Mouse (Mus musculus) liver, embryonic 12.5 days (tissue): ENCODE data around the gene Acvr1. TPM values are rescaled to one million over a fixed set of nuclear protein-coding genes. Genes with fewer than 3 reads are reported as not detected.

Experiments
- ATAC-seq: fragments of 200-750 bp; cut with Nextera tagmentation; 2 replicates; pipeline ENCODE4 v1.8.0; 2017; ENCODE audit warnings: moderate number of reproducible peaks, mild to moderate bottlenecking, moderate library complexity
- H3K27ac ChIP-seq: fragments of 300-500 bp; sonication (generic); 2 replicates; pipeline ENCODE4 v1.5.1; 2016; ENCODE audit warnings: mild to moderate bottlenecking
- H3K27me3 ChIP-seq: fragments of 300-500 bp; sonication (generic); replicated peaks from 2 replicates; pipeline ENCODE4 v1.6.1; 2016; ENCODE audit warnings: mild to moderate bottlenecking, moderate library complexity
- H3K36me3 ChIP-seq: fragments of 300-500 bp; sonication (generic); 2 replicates; pipeline ENCODE4 v1.6.1; 2016; ENCODE audit warnings: mild to moderate bottlenecking, moderate library complexity
- H3K4me1 ChIP-seq: fragments of 300-500 bp; sonication (generic); 2 replicates; pipeline ENCODE4 v1.6.1; 2016
- H3K4me2 ChIP-seq: fragments of 300-500 bp; sonication (generic); 2 replicates; pipeline ENCODE4 v1.6.1; 2016; ENCODE audit warnings: mild to moderate bottlenecking, moderate library complexity
- H3K4me3 ChIP-seq: fragments of 300-500 bp; sonication (generic); 2 replicates; pipeline ENCODE4 v1.5.1; 2016; ENCODE audit warnings: mild to moderate bottlenecking, moderate library complexity
- H3K9ac ChIP-seq: fragments of 300-500 bp; sonication (generic); 2 replicates; pipeline ENCODE4 v1.6.1; 2016; ENCODE audit warnings: mild to moderate bottlenecking, moderate library complexity
- H3K9me3 ChIP-seq: fragments of 300-500 bp; sonication (generic); replicated peaks from 2 replicates; pipeline ENCODE4 v1.6.1; 2016; ENCODE audit warnings: mild to moderate bottlenecking, moderate library complexity
- WGBS: fragments of 180-500 bp; shearing (Covaris S2); methylation state at CpG from one replicate; pipeline ENCODE4 v1.1.7; 2016; ENCODE audit not compliant: insufficient replicate concordance; 5-methylcytosine and 5-hydroxymethylcytosine counted together
- polyA plus RNA-seq: library from polyadenylated mRNA; unstranded; fragments of >200 nt; fragmentation: Nextera tagmentation; extraction: Ambion mirVana; gene quantifications from 2 replicates; pipeline ENCODE4 v1.2.1, GENCODE M21; 2016

Acvr1 gene
- polyA plus RNA-seq, 1 experiment from 2014 or later: 3.8 TPM

DNA sequence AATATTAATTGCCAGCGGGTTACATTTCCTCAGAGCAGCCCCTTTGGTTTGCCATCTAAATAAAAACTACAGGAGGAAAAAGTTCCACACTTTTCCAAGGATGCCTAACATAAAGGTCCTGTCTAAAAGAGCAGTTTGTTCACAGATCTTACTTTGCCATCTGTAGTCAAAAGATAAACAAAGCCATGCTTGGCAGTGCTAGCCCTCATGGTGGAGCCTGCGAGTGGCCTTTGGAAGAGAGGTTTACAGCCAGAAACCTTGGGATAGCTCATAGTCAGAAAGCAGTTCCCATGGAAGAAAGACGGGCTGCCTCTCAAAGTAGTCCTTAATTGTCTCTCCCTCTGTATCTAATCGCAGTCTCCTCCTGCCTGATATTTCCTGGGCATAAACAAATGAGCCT is 36.4 kb downstream of the Acvr1 start:
- no peak overlapping the region for H3K4me3 ChIP-seq
- H3K36me3 ChIP-seq: no peaks in the 10 kb centered on the region
- H3K9ac ChIP-seq: no peak overlapping the region
- peaks cover 55% of the 10 kb centered on the region for H3K4me1 ChIP-seq
- WGBS: 68% methylated on average over 4 of the region's 4 CpGs
- no peaks in the 10 kb centered on the region for H3K9me3 ChIP-seq
- no peak overlapping the region for H3K4me2 ChIP-seq
- no peaks in the 10 kb centered on the region for H3K27me3 ChIP-seq
- H3K27ac ChIP-seq: no peak overlapping the region
- ATAC-seq: no peak

DNA sequence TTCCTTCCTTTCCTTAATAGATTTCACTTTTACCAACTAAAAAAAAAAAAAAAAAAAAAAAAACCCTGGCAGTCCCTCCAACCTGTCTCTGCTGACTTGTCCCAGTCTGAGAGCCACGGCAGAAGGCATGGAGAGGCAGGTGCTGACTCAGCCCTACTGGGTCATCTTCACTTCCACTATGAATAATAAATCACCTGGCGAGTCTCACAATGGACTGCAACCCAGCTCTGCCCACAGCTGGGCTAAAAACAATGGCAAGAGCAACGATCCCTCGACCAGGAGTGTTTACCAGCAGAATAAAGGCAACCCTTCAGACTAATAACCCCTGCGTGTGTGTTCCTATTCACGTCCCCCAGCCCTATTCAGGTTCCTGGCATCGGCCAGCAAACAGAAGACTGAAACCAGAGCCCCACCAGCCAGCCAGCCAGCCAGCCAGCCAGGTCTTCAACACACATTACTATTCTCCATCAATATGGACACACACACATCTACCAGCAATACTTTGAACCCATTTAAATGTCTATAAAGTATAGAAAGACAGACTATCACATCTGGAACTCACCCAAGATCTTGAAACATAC is 37.0 kb downstream of the Acvr1 start:
- Histone ChIP-seq H3K9ac (no peak overlapping the region), H3K4me3 (no peak overlapping the region), H3K27ac (no peak overlapping the region), H3K4me1 (peaks cover 49% of the 10 kb centered on the region), H3K4me2 (no peak overlapping the region), H3K36me3 (no peaks in the 10 kb centered on the region), H3K9me3 (no peaks in the 10 kb centered on the region), H3K27me3 (no peaks in the 10 kb centered on the region)
- 58% methylated on average over 7 of the region's 7 CpGs for WGBS
- no peak for ATAC-seq

DNA sequence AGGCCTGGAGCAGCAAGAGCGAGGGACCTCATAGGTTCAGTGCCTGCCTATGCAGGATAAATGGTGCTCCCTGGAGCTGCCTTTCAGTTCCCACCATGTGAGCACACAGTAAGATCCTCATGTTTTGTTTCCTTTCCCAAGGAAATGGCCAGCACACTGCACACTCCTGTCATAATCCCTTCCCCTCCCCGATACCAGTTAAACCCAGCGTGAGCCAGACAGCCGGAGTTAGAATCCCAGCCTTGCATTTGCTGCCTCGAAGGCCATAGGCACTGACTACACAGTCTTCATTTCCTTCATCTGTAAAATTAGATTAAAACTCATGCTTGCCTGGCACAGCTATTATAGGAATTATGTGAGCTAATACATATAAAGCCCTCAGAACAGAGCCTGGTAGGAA is 37.6 kb downstream of the Acvr1 start:
- Histone ChIP-seq H3K9me3 (no peaks in the 10 kb centered on the region), H3K4me2 (no peak overlapping the region), H3K27me3 (no peaks in the 10 kb centered on the region), H3K4me1 (peaks cover 44% of the 10 kb centered on the region), H3K4me3 (no peak overlapping the region), H3K27ac (no peak overlapping the region), H3K9ac (no peak overlapping the region), H3K36me3 (no peaks in the 10 kb centered on the region)
- ATAC-seq: no peak
- WGBS: 84% methylated on average over 5 of the region's 5 CpGs

DNA sequence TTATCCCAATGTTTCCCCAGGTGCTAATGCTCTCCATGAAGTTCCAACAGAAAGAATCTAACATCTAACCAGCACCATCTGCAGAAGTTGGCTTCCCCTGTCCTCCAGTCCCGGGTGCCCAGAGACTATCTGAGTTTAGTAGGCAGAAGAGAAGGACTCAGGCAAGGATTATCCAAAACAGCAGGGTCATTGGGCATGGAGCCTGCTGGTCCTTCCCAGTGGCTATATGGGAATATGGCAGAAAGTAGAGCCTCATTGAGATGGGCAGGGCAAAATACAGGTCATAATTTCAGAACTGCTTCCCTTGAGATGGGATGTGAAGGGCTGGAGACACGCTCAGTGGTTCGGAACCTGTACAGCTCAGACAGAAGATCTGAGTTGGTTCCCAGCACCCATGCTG is 39.2 kb downstream of the Acvr1 start:
- 66% methylated on average over 3 of the region's 3 CpGs for WGBS
- Histone ChIP-seq H3K36me3 (no peaks in the 10 kb centered on the region), H3K4me1 (peaks cover 30% of the 10 kb centered on the region), H3K4me3 (no peak overlapping the region), H3K4me2 (no peak overlapping the region), H3K27me3 (no peaks in the 10 kb centered on the region), H3K27ac (no peak overlapping the region), H3K9ac (no peak overlapping the region), H3K9me3 (no peaks in the 10 kb centered on the region)
- no peak for ATAC-seq

DNA sequence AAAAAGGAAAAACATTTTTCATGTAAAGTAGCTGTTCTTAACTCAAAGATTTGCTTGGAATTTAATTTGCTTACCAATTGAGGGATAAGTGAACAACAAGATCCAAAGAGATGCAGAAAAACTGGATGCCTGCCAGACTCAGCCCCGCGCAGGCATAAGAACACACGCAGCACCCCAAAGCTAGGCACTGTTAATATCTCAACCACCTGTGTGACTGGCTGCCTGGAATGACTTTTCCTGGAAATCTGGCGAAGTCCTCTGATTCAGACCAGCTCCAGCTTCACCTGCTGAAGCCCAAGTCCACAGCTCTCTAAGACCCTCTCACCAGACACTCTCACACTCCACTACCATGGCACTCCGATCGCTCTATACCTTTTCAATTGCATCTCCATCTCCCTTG is 42.6 kb downstream of the Acvr1 start:
- WGBS: 82% methylated on average over 6 of the region's 6 CpGs
- H3K9ac ChIP-seq: no peak overlapping the region
- no peaks in the 10 kb centered on the region for H3K9me3 ChIP-seq
- no peaks in the 10 kb centered on the region for H3K27me3 ChIP-seq
- 0 out of 2 replicates have a peak, but pooled peaks cover 7% of the 10 kb centered on the region for H3K4me1 ChIP-seq
- no peak overlapping the region for H3K4me2 ChIP-seq
- no peak overlapping the region for H3K27ac ChIP-seq
- no peaks in the 10 kb centered on the region for H3K36me3 ChIP-seq
- ATAC-seq: no peak
- H3K4me3 ChIP-seq: no peak overlapping the region

DNA sequence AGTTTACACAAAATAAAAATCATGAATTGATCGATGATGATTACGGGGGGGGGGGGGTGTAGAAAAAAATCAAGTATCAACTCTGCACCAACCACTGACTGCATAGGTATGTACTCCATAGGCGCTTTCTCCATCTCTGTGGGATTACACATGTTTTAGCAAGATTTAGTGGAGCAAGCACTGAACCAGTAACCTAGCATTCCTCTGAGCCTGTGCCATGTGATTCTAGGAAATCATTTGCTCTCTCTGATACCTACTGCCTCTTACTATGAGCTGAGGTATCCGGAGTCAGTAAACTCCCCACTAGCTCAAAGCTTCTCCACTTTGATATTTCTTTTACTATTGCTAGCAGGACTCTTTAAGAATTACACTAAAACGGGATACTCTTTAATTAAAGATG is 43.1 kb downstream of the Acvr1 start:
- no peaks in the 10 kb centered on the region for H3K9me3 ChIP-seq
- no peaks in the 10 kb centered on the region for H3K27me3 ChIP-seq
- 0 out of 2 replicates have a peak, but pooled peaks cover 7% of the 10 kb centered on the region for H3K4me1 ChIP-seq
- H3K4me2 ChIP-seq: no peak overlapping the region
- H3K4me3 ChIP-seq: no peak overlapping the region
- 76% methylated on average over 5 of the region's 5 CpGs for WGBS
- H3K9ac ChIP-seq: no peak overlapping the region
- no peak overlapping the region for H3K27ac ChIP-seq
- no peaks in the 10 kb centered on the region for H3K36me3 ChIP-seq
- ATAC-seq: no peak

DNA sequence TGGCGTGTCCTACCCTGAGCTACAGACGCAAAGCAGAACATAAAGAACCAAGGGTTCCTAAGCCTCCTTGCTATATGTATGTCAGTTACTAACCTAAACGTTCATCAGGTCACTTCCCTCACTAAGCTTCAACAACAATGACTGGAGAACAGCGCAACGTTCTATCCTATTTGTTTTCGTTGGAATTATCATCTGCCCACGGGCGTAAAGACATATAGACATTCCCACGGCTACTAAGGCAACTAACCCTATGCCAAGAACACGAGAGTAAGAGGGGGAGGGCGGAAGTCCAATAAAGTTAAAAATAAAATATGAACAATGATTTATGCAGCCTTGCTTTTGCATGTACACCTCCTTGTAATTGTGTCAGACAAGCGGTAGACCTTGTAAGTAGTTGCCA is 43.9 kb downstream of the Acvr1 start:
- H3K4me2 ChIP-seq: no peak overlapping the region
- H3K27me3 ChIP-seq: no peaks in the 10 kb centered on the region
- no peak for ATAC-seq
- H3K4me3 ChIP-seq: no peak overlapping the region
- no peaks in the 10 kb centered on the region for H3K36me3 ChIP-seq
- H3K9me3 ChIP-seq: no peaks in the 10 kb centered on the region
- no peak overlapping the region for H3K27ac ChIP-seq
- 75% methylated on average over 12 of the region's 12 CpGs for WGBS
- 0 out of 2 replicates have a peak, but pooled peaks cover 7% of the 10 kb centered on the region for H3K4me1 ChIP-seq
- no peak overlapping the region for H3K9ac ChIP-seq

DNA sequence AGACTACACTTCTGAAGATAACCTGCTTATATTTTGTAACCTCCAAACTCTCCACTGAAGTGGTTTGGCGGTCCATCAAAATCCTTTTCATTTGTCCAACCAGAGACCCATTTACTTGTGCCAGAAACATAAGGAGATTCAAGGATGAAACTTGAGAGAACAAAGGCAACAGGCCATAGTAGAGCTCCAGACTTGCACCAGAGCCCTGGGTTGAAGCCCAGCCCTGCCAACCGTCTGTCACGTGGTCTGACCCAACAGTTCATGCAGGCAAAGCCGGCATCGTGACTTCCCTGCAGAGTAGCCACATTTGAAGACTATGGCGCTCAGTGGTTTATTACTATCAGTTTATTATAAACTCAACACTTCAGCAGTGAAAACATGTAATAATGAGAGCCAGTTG is 45.3 kb downstream of the Acvr1 start:
- 0 out of 2 replicates have a peak, but pooled peaks cover 7% of the 10 kb centered on the region for H3K4me1 ChIP-seq
- H3K4me2 ChIP-seq: no peak overlapping the region
- no peak overlapping the region for H3K27ac ChIP-seq
- H3K36me3 ChIP-seq: no peaks in the 10 kb centered on the region
- WGBS: 77% methylated on average over 6 of the region's 6 CpGs
- H3K27me3 ChIP-seq: no peaks in the 10 kb centered on the region
- no peak overlapping the region for H3K4me3 ChIP-seq
- ATAC-seq: no peak
- no peak overlapping the region for H3K9ac ChIP-seq
- no peaks in the 10 kb centered on the region for H3K9me3 ChIP-seq

DNA sequence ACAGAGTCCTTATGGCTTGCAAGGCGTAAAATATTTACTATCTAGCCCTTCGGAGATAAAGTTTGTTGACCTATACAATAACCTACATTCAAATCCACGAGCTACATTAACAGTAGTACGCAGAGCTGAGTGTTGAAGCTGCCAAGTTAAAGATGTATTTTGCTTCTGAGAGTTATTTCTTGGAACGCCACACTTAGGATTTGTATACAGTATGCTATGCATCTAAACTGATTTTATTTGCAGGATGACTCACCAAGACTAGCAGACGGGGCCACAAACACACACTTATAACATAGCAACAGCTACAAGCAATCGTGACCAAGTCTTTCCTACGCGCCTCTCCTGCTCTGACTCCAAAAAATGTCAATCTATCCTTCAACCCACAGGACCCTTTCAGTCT is 46.2 kb downstream of the Acvr1 start:
- Histone ChIP-seq H3K27ac (no peak overlapping the region), H3K4me1 (peaks cover 16% of the 10 kb centered on the region; the same call in 1 of the 2 replicates), H3K36me3 (no peaks in the 10 kb centered on the region), H3K27me3 (no peaks in the 10 kb centered on the region), H3K9ac (no peak overlapping the region), H3K4me2 (no peak overlapping the region), H3K4me3 (no peak overlapping the region), H3K9me3 (no peaks in the 10 kb centered on the region)
- WGBS: 70% methylated on average over 9 of the region's 9 CpGs
- no peak for ATAC-seq

DNA sequence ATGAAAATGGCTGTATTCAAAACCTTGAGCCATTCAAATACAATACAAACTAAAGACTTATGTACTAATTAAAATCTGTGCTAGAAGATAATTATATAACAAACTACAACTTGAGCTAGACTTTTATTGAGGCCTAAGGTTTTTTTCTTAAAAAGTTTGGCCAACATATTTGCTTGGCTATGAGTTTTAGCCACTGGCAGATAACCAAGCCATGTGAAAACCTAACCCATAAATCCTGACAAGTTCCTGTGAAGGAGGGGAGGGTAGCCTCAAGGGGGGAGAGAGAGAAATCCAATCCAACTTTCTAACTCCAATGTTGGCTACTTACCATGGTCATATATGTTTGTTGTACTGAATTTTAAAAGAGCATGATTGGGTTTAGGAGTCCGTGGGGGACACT is 48.4 kb downstream of the Acvr1 start:
- no peaks in the 10 kb centered on the region for H3K27me3 ChIP-seq
- peaks cover 23% of the 10 kb centered on the region; the same call in 1 of the 2 replicates for H3K4me1 ChIP-seq
- no peak overlapping the region for H3K4me3 ChIP-seq
- no peaks in the 10 kb centered on the region for H3K36me3 ChIP-seq
- ATAC-seq: no peak
- H3K27ac ChIP-seq: no peak overlapping the region
- H3K9ac ChIP-seq: no peak overlapping the region
- 78% methylated on average over 1 of the region's 1 CpGs for WGBS
- no peaks in the 10 kb centered on the region for H3K9me3 ChIP-seq
- H3K4me2 ChIP-seq: no peak overlapping the region

DNA sequence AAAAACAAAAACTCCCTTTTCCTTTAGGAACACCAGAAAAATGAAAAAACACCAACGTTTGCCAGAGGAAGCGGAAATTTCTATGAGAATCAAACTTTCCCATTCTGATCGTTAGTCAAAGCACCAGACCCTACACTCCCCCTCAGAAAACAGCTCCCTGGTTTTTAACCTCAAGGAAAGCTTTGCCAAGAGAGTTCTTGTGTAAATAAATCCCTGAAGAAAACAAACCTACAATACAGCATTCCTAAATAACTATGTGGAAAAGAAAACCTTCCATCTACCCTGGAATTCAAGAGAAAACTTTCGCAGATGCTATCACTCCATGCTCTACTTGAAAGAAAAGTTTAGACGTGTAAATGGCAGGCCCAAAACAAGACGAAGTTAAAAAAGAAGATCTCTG is 50.0 kb downstream of the Acvr1 start:
- H3K36me3 ChIP-seq: no peaks in the 10 kb centered on the region
- H3K9ac ChIP-seq: no peak overlapping the region
- no peaks in the 10 kb centered on the region for H3K9me3 ChIP-seq
- no peak overlapping the region for H3K4me2 ChIP-seq
- H3K27ac ChIP-seq: 0 out of 2 replicates have a peak overlapping the region, but pooled peaks have one; percentile 54
- ATAC-seq: no peak
- no peaks in the 10 kb centered on the region for H3K27me3 ChIP-seq
- no peak overlapping the region for H3K4me3 ChIP-seq
- peaks cover 23% of the 10 kb centered on the region; the same call in 1 of the 2 replicates for H3K4me1 ChIP-seq
- 54% methylated on average over 6 of the region's 6 CpGs for WGBS

DNA sequence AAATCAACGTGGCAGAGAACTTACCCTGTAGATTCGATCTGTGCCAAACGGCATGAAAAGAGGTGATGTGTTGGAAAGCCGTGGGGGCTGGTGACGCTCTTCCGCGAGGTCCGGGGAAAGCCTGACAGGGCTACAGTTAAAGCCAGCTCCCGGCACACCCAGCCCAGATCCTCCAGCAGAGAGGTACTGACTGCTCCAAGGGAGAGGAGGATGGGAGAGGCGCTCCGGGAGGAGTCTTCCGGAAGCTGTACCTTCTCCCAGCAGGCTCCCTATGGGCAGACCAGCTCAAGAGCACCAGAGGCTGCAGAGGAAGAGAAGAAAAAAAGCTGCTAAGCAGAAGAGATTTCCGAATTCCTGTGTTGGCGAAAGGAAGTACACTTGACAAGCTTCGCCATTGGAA is 51.0 kb downstream of the Acvr1 start:
- Histone ChIP-seq H3K27ac (peak overlapping the region; percentile 54; the same call in 1 of the 2 replicates), H3K36me3 (no peaks in the 10 kb centered on the region), H3K9ac (no peak overlapping the region), H3K27me3 (no peaks in the 10 kb centered on the region), H3K4me1 (peaks cover 23% of the 10 kb centered on the region; the same call in 1 of the 2 replicates), H3K4me2 (peak overlapping the region; percentile 32; the same call in 1 of the 2 replicates), H3K4me3 (no peak overlapping the region), H3K9me3 (no peaks in the 10 kb centered on the region)
- no peak for ATAC-seq
- WGBS: 24% methylated on average over 15 of the region's 15 CpGs

DNA sequence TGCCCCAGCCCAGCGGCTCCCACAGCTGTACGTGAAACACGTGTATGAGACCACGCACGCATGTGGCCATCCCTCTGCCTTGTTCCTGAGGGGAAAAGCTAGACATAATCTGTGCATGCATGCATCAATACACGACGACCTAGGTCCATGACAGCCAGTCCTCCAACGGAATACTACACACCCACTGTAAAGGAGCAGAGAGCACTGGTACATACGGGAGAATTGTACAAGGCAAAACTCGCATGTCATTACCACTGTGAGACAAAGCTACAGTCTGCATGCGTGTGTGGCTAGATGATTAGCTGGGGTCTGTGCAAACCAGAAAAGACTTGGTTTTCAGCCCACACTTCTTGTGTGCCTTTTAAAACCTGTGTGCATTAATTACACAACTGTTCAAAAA is 52.5 kb downstream of the Acvr1 start:
- ATAC-seq: no peak
- Histone ChIP-seq H3K27me3 (no peaks in the 10 kb centered on the region), H3K27ac (no peak overlapping the region), H3K9ac (no peak overlapping the region), H3K4me1 (peaks cover 23% of the 10 kb centered on the region; the same call in 1 of the 2 replicates), H3K4me2 (no peak overlapping the region), H3K4me3 (no peak overlapping the region), H3K36me3 (no peaks in the 10 kb centered on the region), H3K9me3 (no peaks in the 10 kb centered on the region)
- WGBS: 78% methylated on average over 11 of the region's 11 CpGs
